ENCODE assay signal across 8 mouse cellular contexts in the genomic region with DNA sequence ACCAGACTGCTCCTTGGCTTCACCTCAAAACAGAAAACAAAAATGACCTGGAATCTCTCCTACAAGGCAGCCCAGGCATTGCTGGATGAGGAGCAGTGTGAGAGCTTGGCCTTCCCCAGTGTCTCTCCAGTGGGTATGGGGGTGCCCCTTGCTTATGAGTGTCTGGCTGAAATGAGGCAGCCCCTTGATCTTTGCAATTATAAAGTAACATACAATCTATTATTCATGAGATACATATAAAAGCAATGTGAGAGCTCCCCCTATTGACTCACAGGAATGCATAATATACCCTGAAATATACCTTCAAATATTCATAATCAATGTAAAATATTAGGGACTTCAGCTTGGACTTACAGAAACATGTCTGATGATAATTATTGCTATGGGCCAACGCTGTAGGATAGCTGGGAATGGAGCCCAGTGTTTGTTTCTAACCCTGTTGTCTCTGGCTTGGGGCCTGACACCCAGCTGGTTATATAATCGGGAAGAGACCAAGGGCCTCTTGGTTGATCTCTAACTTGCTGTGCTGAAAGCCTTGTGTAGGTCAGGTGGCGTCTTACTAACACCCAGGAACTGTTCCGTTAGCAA. TPM values are rescaled to one million over a fixed set of nuclear protein-coding genes. Genes with fewer than 3 reads are reported as not detected.
A peak's percentile ranks its signal among the peaks of the same experiment; 100 is the strongest.
DNase-seq lines count a peak whose midpoint lies in the region; TF ChIP-seq lines count a peak whose summit lies in the region.

No protein-coding gene starts in this region.

- no peak for TF ChIP-seq POLR2A in brain, embryonic 14.5 days (IDR thresholded peaks at IDR 0.05; ENCODE audit: borderline replicate concordance, extremely low read depth, insufficient read depth, insufficient read length, poor library complexity, severe bottlenecking)

- peak; percentile 50 to 74 for DNase-seq in cerebellum, postnatal 14 days
- no peak for DNase-seq in cerebellum, adult 9-10 months
- DNase-seq in left cerebral cortex, postnatal 25 days (ENCODE audit: low spot score in 2 of 2), result peak; percentile 6 to 7
- DNase-seq in left cerebral cortex, postnatal 14 days (ENCODE audit: low spot score in 2 of 2), result no peak
- peak; percentile 70 for DNase-seq in brain, embryonic 14.5 days (ENCODE audit: low read depth)
- peak; percentile 18 to 73 for DNase-seq in kidney, postnatal 25 days
- no peak for DNase-seq in thymus, adult 18-20 months
- DNase-seq in adrenal gland, adult 18-20 months (ENCODE audit: low spot score in 2 of 2), result no peak

- no peak for TF ChIP-seq CTCF in brain, embryonic 14.5 days (IDR thresholded peaks at IDR 0.05; ENCODE audit: borderline replicate concordance, extremely low read depth, insufficient read depth, insufficient read length)

- intact Hi-C loops in left cerebral cortex, postnatal 25 days (cut with DNase I), result no loop called here
- intact Hi-C loops in left cerebral cortex, postnatal 14 days (cut with DNase I), result loop anchor here (5.0 kb wide), 1 partner anchor 286 kb away; no protein-coding TSS in a partner anchor

RNA-seq across cellular contexts. Expression of a gene that starts 52.9 kb away (rescaled TPM):
- total RNA-seq in left cerebral cortex, postnatal 25 days (2021), result 1 to 10 TPM; 4.1 to 4.4 TPM
- total RNA-seq in left cerebral cortex, postnatal 14 days (2021), result 1 to 10 TPM; 4.5 to 5.8 TPM
- 1.5 and 2.6 TPM in 2 replicates for polyA plus RNA-seq in brain, embryonic 14.5 days (2012; rRNA removed)
- total RNA-seq in adrenal gland, adult 18-20 months (2021), result 1 to 10 TPM in 1 of 2 experiments, under 1 TPM in 1; 0.60 to 1.0 TPM

Comparison
In these comparisons a context has a peak if more than half of its experiments do, and no peak if none do; other contexts are left out.
1. DNase-seq: peak in cerebellum, postnatal 14 days (2 of 2), left cerebral cortex, postnatal 25 days (2 of 2), brain, embryonic 14.5 days (single experiment) and kidney, postnatal 25 days (2 of 2); none in cerebellum, adult 9-10 months (single experiment), left cerebral cortex, postnatal 14 days (0 of 2), thymus, adult 18-20 months (0 of 2) and adrenal gland, adult 18-20 months (0 of 2).